Mouse (Mus musculus): ENCODE measurements around the gene Pcyt1a.

DNA sequence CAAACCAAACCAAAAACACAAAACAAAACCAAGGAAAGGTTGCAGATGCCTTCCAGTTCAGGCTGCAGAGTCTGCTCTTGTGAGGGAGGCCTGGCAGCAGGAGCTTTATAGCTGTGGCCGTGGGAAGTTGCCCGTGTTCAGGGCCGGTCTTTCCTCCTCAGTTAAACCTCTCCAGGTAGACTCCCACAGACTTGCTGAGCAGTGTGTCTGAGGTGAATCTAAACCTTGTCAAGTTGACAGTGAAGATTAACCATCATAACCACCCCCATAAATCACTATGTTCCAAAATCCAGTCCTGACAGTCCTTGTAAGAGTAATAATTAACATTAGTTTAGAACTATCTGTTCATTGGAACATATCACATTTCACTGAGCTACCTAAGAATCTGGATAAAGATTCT is 3.2 kb upstream of the Pcyt1a start:
- no peak for TF ChIP-seq EP300 (IDR thresholded peaks at IDR 0.05)
- no peak for TF ChIP-seq CTCF (IDR thresholded peaks at IDR 0.05)
